Mouse (Mus musculus) stomach, embryonic 15.5 days (tissue): ENCODE measurements around the gene Mt1. TPM values are rescaled to one million over a fixed set of nuclear protein-coding genes. Genes with fewer than 3 reads are reported as not detected.
"Not testable (repeated sequence)": the region's sequence is repeated elsewhere in the genome, so short reads cannot be mapped to it uniquely, and the experiment has no call there.

Experiments
- ATAC-seq: fragments of 200-750 bp; cut with Nextera tagmentation; 2 replicates; pipeline ENCODE4 v1.8.0; 2017; ENCODE audit warnings: low read depth, moderate number of reproducible peaks, moderate TSS enrichment; ENCODE audit not compliant: insufficient read depth, low FRiP score
- H3K27ac ChIP-seq: fragments of 300-500 bp; sonication (generic); 2 replicates; pipeline ENCODE4 v1.5.1; 2015; ENCODE audit warnings: mild to moderate bottlenecking, inconsistent platforms
- H3K27me3 ChIP-seq: fragments of 300-500 bp; sonication (generic); replicated peaks from 2 replicates; pipeline ENCODE4 v1.6.1; 2015; ENCODE audit warnings: inconsistent platforms
- H3K36me3 ChIP-seq: fragments of 300-500 bp; sonication (generic); 2 replicates; pipeline ENCODE4 v1.6.1; 2015; ENCODE audit warnings: inconsistent platforms
- H3K4me1 ChIP-seq: fragments of 300-500 bp; sonication (generic); 2 replicates; pipeline ENCODE4 v1.6.1; 2015; ENCODE audit warnings: inconsistent platforms
- H3K4me2 ChIP-seq: fragments of 300-500 bp; sonication (generic); 2 replicates; pipeline ENCODE4 v1.6.1; 2015; ENCODE audit warnings: mild to moderate bottlenecking, inconsistent platforms
- H3K4me3 ChIP-seq: fragments of 300-500 bp; sonication (generic); replicated peaks from 2 replicates; pipeline ENCODE4 v1.5.1; 2015; ENCODE audit warnings: inconsistent platforms
- H3K9ac ChIP-seq: fragments of 300-500 bp; sonication (generic); 2 replicates; pipeline ENCODE4 v1.6.1; 2015; ENCODE audit warnings: inconsistent platforms
- H3K9me3 ChIP-seq: fragments of 300-500 bp; sonication (generic); 2 replicates; pipeline ENCODE4 v1.6.1; 2016; ENCODE audit warnings: inconsistent platforms
- WGBS: fragments of 180-500 bp; shearing (Covaris S2); methylation state at CpG from one replicate; pipeline ENCODE4 v1.1.7; 2015; 5-methylcytosine and 5-hydroxymethylcytosine counted together
- polyA plus RNA-seq: library from polyadenylated mRNA; unstranded; fragments of >200 nt; fragmentation: Nextera tagmentation; extraction: Ambion mirVana; gene quantifications from 2 replicates; pipeline ENCODE4 v1.2.1, GENCODE M21; 2015

Gene Mt1
- polyA plus RNA-seq, 1 experiment from 2014 or later = 2,224 TPM

DNA sequence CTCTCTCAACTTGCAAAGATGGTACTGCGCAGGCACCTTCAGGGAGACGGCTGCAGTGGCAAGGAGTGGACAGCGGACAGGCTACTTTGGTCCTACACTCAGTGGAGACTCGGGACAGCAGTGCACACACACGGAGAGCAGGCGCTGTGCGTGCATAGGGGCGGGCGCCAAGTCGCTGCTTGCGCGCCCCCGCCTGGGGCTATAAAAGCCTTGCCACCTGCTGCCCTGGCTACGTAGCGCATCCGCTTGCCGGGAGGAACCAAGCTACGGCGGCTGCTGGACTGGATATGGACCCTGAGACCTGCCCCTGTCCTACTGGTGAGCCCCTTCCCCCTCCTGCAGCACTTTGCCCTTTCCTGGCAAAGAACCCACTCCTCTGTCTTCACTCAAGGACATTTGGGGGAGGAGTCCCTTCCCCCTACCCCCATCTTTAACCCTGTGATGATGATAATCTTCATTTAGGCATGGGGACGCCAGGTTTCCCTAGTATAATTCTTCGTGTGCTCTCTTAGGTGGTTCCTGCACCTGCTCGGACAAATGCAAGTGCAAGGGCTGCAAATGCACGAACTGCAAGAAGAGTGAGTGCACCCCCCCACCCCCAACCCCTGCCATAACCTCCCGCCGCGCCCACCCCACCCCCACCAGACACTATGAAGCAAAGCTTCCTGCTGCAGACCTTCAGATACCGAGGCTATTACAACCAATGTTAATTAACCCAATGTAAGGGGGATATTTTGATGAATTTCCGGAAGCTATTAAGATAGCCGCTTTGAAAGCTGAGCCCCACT lies 26.2 kb upstream of the Mt1 start, which contains the start of gene Mt3:
Gene Mt3, plus strand, starts transcription at position 95 of the 788 bp plus-strand sequence.
- WGBS = 3% methylated on average over 29 of the region's 29 CpGs
- no peaks in the 10 kb centered on the region for H3K9me3 ChIP-seq
- H3K4me3 ChIP-seq = peak within 1 kb of the TSS; percentile 23
- H3K4me2 ChIP-seq = peak within 1 kb of the TSS; percentile 59
- H3K4me1 ChIP-seq = peaks cover 7% of the 10 kb centered on the region
- peaks cover 14% of the 10 kb centered on the region; the same call in 1 of the 2 replicates for H3K27me3 ChIP-seq
- H3K9ac ChIP-seq = no peak within 1 kb of the TSS
- H3K27ac ChIP-seq = no peak within 1 kb of the TSS
- peak; percentile 54; the same call in 1 of the 2 replicates for ATAC-seq
- no peaks in the 10 kb centered on the region for H3K36me3 ChIP-seq

DNA sequence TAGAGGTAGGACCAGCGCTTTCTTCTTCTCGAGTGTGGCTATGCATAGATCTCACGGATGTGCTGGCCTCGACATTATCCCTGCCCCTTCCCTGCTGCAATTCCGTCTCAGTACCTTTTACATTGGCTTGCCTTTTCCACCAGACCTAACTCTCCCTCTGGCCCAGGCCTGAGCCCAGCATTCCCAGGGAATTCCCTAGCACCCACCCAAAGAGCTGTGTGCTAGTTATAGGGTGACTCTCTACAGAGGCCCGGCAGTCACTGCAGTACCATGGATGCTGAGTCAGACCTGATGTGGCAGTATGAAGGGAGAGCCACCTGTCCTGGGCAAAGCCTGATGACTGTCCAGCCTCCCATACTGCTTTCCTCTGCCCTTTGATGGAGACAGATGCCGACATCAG lies 25.4 kb upstream of the Mt1 start:
- Histone ChIP-seq H3K4me1 (peaks cover 7% of the 10 kb centered on the region), H3K27me3 (peaks cover 14% of the 10 kb centered on the region; the same call in 1 of the 2 replicates), H3K36me3 (no peaks in the 10 kb centered on the region), H3K4me3 (no peak overlapping the region), H3K9me3 (no peaks in the 10 kb centered on the region), H3K27ac (no peak overlapping the region), H3K9ac (no peak overlapping the region), H3K4me2 (peak overlapping the region; percentile 59; the same call in 1 of the 2 replicates)
- ATAC-seq = no peak
- WGBS = 33% methylated on average over 7 of the region's 7 CpGs

DNA sequence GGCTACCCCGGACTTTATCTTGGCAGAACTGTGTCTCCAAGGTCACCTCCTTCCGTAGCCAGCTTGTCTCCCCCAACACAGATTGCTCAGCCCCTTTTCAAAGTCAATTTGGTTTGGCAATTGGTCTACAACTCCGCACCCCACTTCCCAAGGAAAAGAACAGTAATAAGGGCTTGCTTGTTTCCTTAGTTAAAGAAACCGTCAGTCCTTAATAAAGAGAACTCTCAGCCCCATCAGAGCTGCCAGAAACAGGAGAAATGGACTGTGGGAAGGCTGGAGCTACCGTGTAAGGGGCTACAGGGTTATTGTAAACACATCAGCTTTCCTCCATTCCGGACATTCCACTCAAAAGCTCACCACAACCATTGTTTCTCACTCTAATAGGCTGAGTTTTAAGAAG lies 24.3 kb upstream of the Mt1 start:
- no peak overlapping the region for H3K4me3 ChIP-seq
- ATAC-seq = no peak
- H3K4me2 ChIP-seq = no peak overlapping the region
- WGBS = 36% methylated on average over 6 of the region's 6 CpGs
- no peaks in the 10 kb centered on the region for H3K36me3 ChIP-seq
- H3K27me3 ChIP-seq = peaks cover 14% of the 10 kb centered on the region; the same call in 1 of the 2 replicates
- H3K9ac ChIP-seq = no peak overlapping the region
- H3K27ac ChIP-seq = no peak overlapping the region
- no peaks in the 10 kb centered on the region for H3K9me3 ChIP-seq
- peaks cover 7% of the 10 kb centered on the region for H3K4me1 ChIP-seq

DNA sequence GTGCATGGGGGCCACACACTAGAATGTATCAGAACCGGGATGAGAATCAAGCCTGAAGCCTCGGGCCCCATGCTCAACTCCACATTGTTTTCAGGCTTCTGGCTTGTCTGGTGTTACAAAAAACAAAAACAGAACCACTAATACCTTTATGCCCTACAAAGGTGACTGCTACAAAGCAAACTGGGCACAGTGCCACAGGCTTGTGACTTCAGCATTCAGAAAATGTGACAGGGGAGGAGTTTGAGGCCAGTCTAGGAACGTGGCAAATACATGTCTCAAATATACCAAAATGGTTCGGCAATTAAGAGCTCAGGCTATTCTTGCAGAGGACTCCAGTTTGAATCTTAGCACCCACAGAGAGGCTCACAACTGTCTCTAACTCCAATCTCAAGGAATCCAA lies 22.8 kb upstream of the Mt1 start:
- Histone ChIP-seq H3K4me3 (no peak overlapping the region), H3K27me3 (peaks cover 14% of the 10 kb centered on the region; the same call in 1 of the 2 replicates), H3K9me3 (no peaks in the 10 kb centered on the region), H3K4me1 (peaks cover 7% of the 10 kb centered on the region), H3K4me2 (no peak overlapping the region), H3K36me3 (no peaks in the 10 kb centered on the region), H3K9ac (no peak overlapping the region), H3K27ac (no peak overlapping the region)
- WGBS = 63% methylated on average over 4 of the region's 4 CpGs
- no peak for ATAC-seq

DNA sequence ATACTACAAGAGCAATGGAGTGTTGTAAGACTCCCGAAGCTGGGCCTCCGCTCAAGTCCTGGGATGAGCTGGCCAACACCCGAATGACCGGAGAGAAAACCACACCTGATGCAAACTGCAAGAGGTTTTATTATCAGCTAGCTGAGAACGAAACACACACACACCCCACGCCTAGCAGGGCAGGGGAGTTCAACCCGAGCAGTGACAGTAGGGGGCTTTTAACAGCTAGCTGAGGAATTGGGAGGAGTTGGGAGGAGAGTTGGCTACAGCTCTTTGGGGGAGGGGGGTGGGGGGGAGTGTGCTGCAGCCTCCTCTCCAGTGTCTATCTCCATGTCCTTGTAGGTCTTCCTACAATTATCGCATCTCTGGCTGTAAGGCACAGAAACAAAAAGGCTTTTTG lies 13.1 kb upstream of the Mt1 start:
- not testable (repeated sequence) for H3K4me1 ChIP-seq, H3K4me2 ChIP-seq, H3K9me3 ChIP-seq, H3K9ac ChIP-seq, ATAC-seq, H3K4me3 ChIP-seq, H3K27ac ChIP-seq, H3K36me3 ChIP-seq, H3K27me3 ChIP-seq
- WGBS = 60% methylated on average over 8 of the region's 8 CpGs

DNA sequence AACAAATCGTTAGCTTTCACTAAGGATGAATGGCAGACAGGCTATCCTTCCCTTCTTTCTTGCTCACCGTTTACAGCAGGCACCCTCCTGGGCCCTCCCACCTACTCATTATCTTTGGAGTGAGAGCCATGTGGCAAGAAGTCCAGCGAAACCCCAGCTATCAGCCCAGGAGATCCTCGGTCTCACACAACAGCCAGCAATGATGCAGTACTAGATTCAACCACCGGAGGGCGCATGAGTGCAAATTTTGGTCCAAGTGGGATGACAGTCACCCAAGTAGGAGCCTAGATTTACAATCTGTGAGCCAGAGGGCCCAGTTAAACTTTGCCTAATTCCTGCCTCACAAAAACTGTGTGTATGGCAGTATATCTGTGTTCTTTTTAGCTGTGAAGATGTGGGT lies 11.6 kb upstream of the Mt1 start:
- no peak overlapping the region for H3K9ac ChIP-seq
- 4% methylated on average over 6 of the region's 6 CpGs for WGBS
- no peaks in the 10 kb centered on the region for H3K36me3 ChIP-seq
- ATAC-seq = no peak
- peak overlapping the region; percentile 37; the same call in 1 of the 2 replicates for H3K4me2 ChIP-seq
- peaks cover 13% of the 10 kb centered on the region for H3K27me3 ChIP-seq
- no peak overlapping the region for H3K4me3 ChIP-seq
- no peaks in the 10 kb centered on the region for H3K9me3 ChIP-seq
- no peak overlapping the region for H3K27ac ChIP-seq
- peaks cover 12% of the 10 kb centered on the region for H3K4me1 ChIP-seq

DNA sequence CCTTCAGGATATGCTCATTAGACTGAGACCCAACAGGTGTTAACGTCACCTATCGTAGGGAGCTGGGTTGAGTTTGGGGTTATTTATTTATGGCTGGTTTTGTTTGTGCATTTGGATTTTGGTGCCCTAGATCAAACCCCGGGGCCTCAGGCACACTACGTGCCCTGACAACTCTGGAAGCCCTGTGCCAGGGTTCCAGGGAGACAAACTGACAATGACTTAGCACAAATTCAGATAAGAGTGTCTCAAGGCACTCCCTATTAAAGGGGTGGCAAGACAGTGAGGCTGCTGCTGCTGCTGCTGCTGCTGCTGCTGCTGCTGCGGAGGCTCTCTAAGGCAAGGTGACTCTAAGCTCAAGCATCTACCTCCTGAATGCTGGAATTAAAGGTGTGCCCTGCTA lies 9.3 kb upstream of the Mt1 start:
- H3K27me3 ChIP-seq = peaks cover 31% of the 10 kb centered on the region

DNA sequence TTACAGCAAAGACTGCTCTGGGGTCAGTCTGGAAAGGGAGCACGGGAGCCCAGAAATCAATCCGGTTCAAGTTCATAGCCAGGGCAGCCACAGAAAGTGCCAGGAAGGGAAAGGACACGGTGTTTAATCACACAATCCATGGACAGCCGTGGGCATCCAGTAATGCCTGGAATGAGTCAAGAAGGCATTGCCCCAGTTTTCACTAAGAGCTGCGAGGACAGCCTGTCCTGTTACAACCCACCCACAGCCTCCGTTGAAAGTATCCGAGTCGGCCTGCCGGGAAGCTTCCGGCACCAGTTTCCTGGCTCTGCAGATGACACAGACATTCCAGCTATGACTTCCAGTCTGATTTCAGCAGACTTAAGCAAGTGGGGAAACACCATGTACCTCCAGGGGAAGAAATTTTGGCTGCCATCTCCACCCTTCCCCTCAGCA lies 7.5 kb upstream of the Mt1 start:
- H3K4me1 ChIP-seq = peaks cover 24% of the 10 kb centered on the region
- 41% methylated on average over 10 of the region's 10 CpGs for WGBS
- no peaks in the 10 kb centered on the region for H3K36me3 ChIP-seq
- no peak overlapping the region for H3K9ac ChIP-seq
- H3K9me3 ChIP-seq = no peaks in the 10 kb centered on the region
- H3K4me3 ChIP-seq = peak overlapping the region; percentile 48
- H3K27me3 ChIP-seq = peaks cover 42% of the 10 kb centered on the region
- ATAC-seq = no peak
- H3K27ac ChIP-seq = peak overlapping the region; percentile 91
- peak overlapping the region; percentile 89 for H3K4me2 ChIP-seq

More for the DNA sequence above, 9.3 kb upstream of the Mt1 start:
- Histone ChIP-seq H3K4me1 (peaks cover 24% of the 10 kb centered on the region), H3K9me3 (no peaks in the 10 kb centered on the region), H3K36me3 (no peaks in the 10 kb centered on the region), H3K9ac (no peak overlapping the region), H3K4me2 (no peak overlapping the region), H3K4me3 (no peak overlapping the region), H3K27ac (no peak overlapping the region)
- peak; percentile 25; the same call in 1 of the 2 replicates for ATAC-seq
- WGBS = 71% methylated on average over 5 of the region's 5 CpGs

DNA sequence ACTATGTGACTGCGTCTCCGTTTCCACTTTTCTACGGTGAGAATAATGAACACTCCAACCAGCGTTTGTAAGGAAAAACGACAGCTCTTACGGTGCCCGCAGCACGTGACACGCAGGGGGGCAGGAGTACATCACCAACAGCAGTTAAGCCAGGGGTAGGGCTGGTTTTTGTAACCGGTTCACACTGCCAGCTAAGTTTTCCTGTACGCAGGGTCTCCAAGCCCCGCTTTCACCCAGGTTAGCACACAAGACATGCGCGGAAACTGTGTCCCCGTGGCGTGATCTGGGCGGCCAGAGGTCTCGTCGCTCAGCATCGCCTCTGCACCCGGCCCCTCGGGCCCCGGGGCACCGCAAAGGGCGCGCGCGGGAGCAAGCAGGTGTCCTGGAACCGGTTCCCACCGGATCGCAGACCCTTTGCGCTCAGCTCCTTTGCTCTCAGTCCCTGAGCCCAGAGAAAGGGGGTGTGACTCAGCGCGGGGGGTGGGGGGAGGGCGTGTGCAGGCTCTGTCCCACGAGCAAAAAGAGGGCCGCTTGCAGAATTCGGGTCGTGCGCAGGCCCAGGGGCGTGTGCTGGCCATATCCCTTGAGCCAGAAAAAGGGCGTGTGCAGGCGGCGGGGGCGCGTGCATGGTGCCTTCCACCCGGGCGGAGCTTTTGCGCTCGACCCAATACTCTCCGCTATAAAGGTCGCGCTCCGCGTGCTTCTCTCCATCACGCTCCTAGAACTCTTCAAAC lies 6.6 kb upstream of the Mt1 start, which contains the start of gene Mt2:
Gene Mt2, plus strand, starts transcription at position 590 of the 734 bp plus-strand sequence.
- H3K27ac ChIP-seq = peak within 1 kb of the TSS; percentile 91

DNA sequence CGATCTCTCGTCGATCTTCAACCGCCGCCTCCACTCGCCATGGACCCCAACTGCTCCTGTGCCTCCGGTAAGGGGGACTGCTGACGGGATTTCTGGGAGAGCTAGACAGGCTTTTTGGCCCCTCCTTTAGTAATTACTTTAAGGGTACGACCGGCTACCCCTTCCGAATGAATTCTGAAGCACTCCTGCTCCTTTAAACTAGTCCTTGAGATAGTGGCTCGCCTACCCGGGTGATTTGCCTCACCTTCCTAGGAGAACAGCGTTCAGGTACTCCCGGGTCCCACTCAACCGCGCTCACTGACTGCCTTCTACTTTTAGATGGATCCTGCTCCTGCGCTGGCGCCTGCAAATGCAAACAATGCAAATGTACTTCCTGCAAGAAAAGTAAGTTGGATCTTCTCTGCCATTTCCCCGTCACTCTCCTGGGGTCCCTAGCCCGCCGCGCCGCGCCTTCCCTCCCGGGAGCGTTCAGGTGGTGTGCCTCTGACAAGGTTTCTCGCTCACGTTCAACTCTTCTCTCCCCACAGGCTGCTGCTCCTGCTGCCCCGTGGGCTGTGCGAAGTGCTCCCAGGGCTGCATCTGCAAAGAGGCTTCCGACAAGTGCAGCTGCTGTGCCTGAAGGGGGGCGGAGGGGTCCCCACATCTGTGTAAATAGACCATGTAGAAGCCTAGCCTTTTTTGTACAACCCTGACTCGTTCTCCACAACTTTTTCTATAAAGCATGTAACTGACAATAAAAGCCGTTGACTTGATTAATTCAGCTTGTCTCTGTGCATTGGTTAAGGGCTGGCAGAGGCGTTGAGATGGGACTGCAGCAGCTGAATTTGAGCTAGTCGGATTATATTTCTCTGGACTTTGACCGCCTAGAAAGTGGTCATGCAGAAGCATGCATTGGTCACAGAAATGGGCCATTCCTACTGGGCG lies 5.8 kb upstream of the Mt1 start:
- Histone ChIP-seq H3K36me3 (no peaks in the 10 kb centered on the region), H3K4me1 (peaks cover 24% of the 10 kb centered on the region), H3K27ac (peak overlapping the region; percentile 91), H3K4me2 (peak overlapping the region; percentile 89), H3K4me3 (peak overlapping the region; percentile 48), H3K9me3 (no peaks in the 10 kb centered on the region), H3K27me3 (peaks cover 47% of the 10 kb centered on the region), H3K9ac (peak overlapping the region; percentile 52)
- 2% methylated on average over 39 of the region's 39 CpGs for WGBS
- ATAC-seq = no peak

More for the DNA sequence above, 6.6 kb upstream of the Mt1 start, which contains the start of gene Mt2:
- 1% methylated on average over 56 of the region's 56 CpGs for WGBS
- no peaks in the 10 kb centered on the region for H3K36me3 ChIP-seq
- ATAC-seq = peak; percentile 92
- H3K4me1 ChIP-seq = peaks cover 24% of the 10 kb centered on the region
- no peaks in the 10 kb centered on the region for H3K9me3 ChIP-seq
- H3K4me3 ChIP-seq = peak within 1 kb of the TSS; percentile 48
- peaks cover 44% of the 10 kb centered on the region for H3K27me3 ChIP-seq
- H3K9ac ChIP-seq = peak within 1 kb of the TSS; percentile 52
- H3K4me2 ChIP-seq = peak within 1 kb of the TSS; percentile 89

DNA sequence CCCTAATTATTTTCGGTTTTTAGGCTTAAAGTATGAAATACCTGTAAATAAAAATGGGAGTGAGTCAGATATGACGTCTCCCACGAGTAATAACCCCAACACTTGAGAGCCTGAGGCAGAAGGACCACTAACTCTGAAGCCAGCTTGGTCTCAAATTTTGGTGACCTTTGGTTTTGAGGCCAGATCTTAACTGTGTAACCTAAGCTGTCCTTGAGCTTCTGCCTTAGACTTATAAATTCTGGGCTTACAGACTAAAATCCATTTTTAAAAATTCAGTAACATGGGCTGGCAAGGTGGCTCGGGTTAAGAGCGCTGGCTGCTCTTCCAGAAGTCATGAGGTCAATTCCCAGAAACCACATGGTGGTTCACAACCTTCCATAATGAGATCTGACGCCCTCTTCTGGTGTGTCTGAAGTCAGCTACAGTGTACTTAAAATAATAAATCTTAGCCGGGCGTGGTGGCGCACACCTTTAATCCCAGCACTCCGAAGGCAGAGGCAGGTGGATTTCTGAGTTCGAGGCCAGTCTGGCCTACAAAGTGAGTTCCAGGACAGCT lies 5.0 kb upstream of the Mt1 start:
- Histone ChIP-seq H3K9ac (no peak overlapping the region), H3K4me2 (peak overlapping the region; percentile 89; the same call in 1 of the 2 replicates), H3K36me3 (no peaks in the 10 kb centered on the region), H3K9me3 (no peaks in the 10 kb centered on the region), H3K4me1 (peaks cover 24% of the 10 kb centered on the region), H3K27ac (0 out of 2 replicates have a peak overlapping the region, but pooled peaks have one; percentile 91), H3K27me3 (peaks cover 50% of the 10 kb centered on the region), H3K4me3 (peak overlapping the region; percentile 48)
- WGBS = 49% methylated on average over 11 of the region's 11 CpGs
- no peak for ATAC-seq
